12 mouse cellular contexts compared by ENCODE assay signal in the genomic region with DNA sequence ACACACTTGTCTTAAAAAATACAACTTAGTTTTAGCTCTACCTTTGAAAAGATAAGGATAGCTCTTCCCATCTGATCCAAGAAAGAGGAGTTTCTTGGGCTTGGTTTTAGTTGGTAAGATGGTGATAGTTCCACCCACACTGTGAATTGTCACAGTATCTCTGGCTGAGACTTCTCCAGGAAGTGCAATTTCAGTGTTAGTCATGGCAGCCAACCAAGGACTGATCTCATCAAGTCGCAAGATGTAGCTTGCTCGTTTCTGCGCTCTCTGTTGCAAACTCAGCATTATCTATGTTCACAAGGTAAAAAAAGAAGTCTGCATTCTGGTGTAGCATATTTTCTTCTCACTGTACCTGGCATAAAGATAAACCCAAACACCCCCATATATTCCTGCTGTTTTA. TPM values are rescaled to one million over a fixed set of nuclear protein-coding genes. Genes with fewer than 3 reads are reported as not detected.
DNase-seq lines count a peak whose midpoint lies in the region.
"Had no signal": no experiment of that assay in that cellular context is flagged by ENCODE, and none has a peak within 500 bp of the region (broad histone marks: within the 10 kb centered on the region; RNA-seq: fewer than 3 reads in every experiment).

No protein-coding gene starts in this region.

- DNase-seq in cerebellum, adult 9-11 months: peak; percentile 29
- no peak for DNase-seq in cerebellum, postnatal 10 days
- peak; percentile 21 for DNase-seq in layer of hippocampus, adult 9-10 months (ENCODE audit: low spot score)
- no peak for DNase-seq in layer of hippocampus, postnatal 10 days (ENCODE audit: low spot score in 2 of 2)
- peak; percentile 8 to 12 for DNase-seq in frontal cortex, postnatal 14 days (ENCODE audit: low spot score in 2 of 2)
- peak; percentile 49 to 55 for DNase-seq in right cerebral cortex, postnatal 10 days (ENCODE audit: low spot score in 2 of 2)
- no peak for DNase-seq in lung, postnatal 36 days
- DNase-seq in embryo, embryonic 10.5 days (ENCODE audit: low spot score): no peak
- DNase-seq: adrenal gland, postnatal 10 days; heart, adult 2 months; liver, embryonic 13.5 days; thymus, postnatal 36 days had no signal

RNA-seq across cellular contexts. Expression of gene Arl6ip1, which starts 30.7 kb away (rescaled TPM):
- 100 to 1,000 TPM; 225 to 227 TPM for total RNA-seq in layer of hippocampus, postnatal 10 days (2021)

RNA-seq across cellular contexts. Expression of gene Rps15a, which starts 44.1 kb away (rescaled TPM):
- 100 to 1,000 TPM; 514 TPM for total RNA-seq in layer of hippocampus, postnatal 10 days (2021)

Comparison
In these comparisons a context has a peak if more than half of its experiments do, and no peak if none do; other contexts are left out.
1. DNase-seq: peak in cerebellum, adult 9-11 months (single experiment), layer of hippocampus, adult 9-10 months (single experiment), frontal cortex, postnatal 14 days (2 of 2) and right cerebral cortex, postnatal 10 days (2 of 2); none in cerebellum, postnatal 10 days (0 of 2), layer of hippocampus, postnatal 10 days (0 of 2), lung, postnatal 36 days (single experiment) and embryo, embryonic 10.5 days (single experiment).